Mouse (Mus musculus) olfactory bulb, adult 2 months (tissue): ENCODE results near the gene Ap1s2.

ENCODE experiments used
- CTCF ChIP-seq: fragments of 200-500 bp; IDR thresholded peaks from 2 replicates; pipeline ENCODE4 v1.5.1; 2012; ENCODE audit warnings: low read depth, mild to moderate bottlenecking, low read length, moderate library complexity; ENCODE audit not compliant: insufficient read depth
- POLR2A ChIP-seq: fragments of 200-500 bp; IDR thresholded peaks from 2 replicates; pipeline ENCODE4 v1.6.1; 2012; ENCODE audit warnings: mild to moderate bottlenecking, low read depth, low read length, moderate library complexity; ENCODE audit not compliant: insufficient read depth

- TF ChIP-seq CTCF (no peak), POLR2A (no peak)
These were observed 564 bp downstream of the Ap1s2 start for GRCm38 (mm10) chrX:163909381-163909780.
